Mouse (Mus musculus) forebrain, embryonic 15.5 days (tissue): ENCODE measurements around the gene Rfc5. TPM values are rescaled to one million over a fixed set of nuclear protein-coding genes. Genes with fewer than 3 reads are reported as not detected.
"Not testable (repeated sequence)": the region's sequence is repeated elsewhere in the genome, so short reads cannot be mapped to it uniquely, and the experiment has no call there.

ENCODE experiments used
- ATAC-seq: fragments of 200-750 bp; cut with Nextera tagmentation; replicated peaks from 2 replicates; pipeline ENCODE4 v1.8.0; 2017; ENCODE audit warnings: mild to moderate bottlenecking, moderate TSS enrichment, moderate library complexity
- H3K27ac ChIP-seq: fragments of 300-500 bp; sonication (generic); replicated peaks from 2 replicates; pipeline ENCODE4 v1.5.1; 2015; ENCODE audit warnings: mild to moderate bottlenecking, inconsistent platforms
- H3K27me3 ChIP-seq: fragments of 300-500 bp; sonication (generic); 2 replicates; pipeline ENCODE4 v1.6.1; 2015; ENCODE audit warnings: inconsistent platforms
- H3K36me3 ChIP-seq: fragments of 300-500 bp; sonication (generic); 2 replicates; pipeline ENCODE4 v1.6.1; 2015; ENCODE audit warnings: mild to moderate bottlenecking, inconsistent platforms
- H3K4me1 ChIP-seq: fragments of 300-500 bp; sonication (generic); 2 replicates; pipeline ENCODE4 v1.6.1; 2015; ENCODE audit warnings: inconsistent platforms
- H3K4me2 ChIP-seq: fragments of 300-500 bp; sonication (generic); replicated peaks from 2 replicates; pipeline ENCODE4 v1.6.1; 2015; ENCODE audit warnings: mild to moderate bottlenecking, inconsistent platforms
- H3K4me3 ChIP-seq: fragments of 300-500 bp; sonication (generic); 2 replicates; pipeline ENCODE4 v1.5.1; 2015; ENCODE audit warnings: mild to moderate bottlenecking, inconsistent platforms
- H3K9ac ChIP-seq: fragments of 300-500 bp; sonication (generic); replicated peaks from 2 replicates; pipeline ENCODE4 v1.6.1; 2015; ENCODE audit warnings: mild to moderate bottlenecking, inconsistent platforms
- H3K9me3 ChIP-seq: fragments of 300-500 bp; sonication (generic); 2 replicates; pipeline ENCODE4 v1.6.1; 2016; ENCODE audit warnings: inconsistent platforms
- WGBS: fragments of 180-500 bp; shearing (Covaris S2); methylation state at CpG from one replicate; pipeline ENCODE4 v1.1.7; 2015; ENCODE audit warnings: mixed read lengths; 5-methylcytosine and 5-hydroxymethylcytosine counted together
- polyA plus RNA-seq: library from polyadenylated mRNA; unstranded; fragments of >200 nt; fragmentation: Nextera tagmentation; extraction: Ambion mirVana; gene quantifications from 2 replicates; pipeline ENCODE4 v1.2.1, GENCODE M21; 2015

The Rfc5 gene
- polyA plus RNA-seq, 1 experiment from 2014 or later = 59.3 TPM

DNA sequence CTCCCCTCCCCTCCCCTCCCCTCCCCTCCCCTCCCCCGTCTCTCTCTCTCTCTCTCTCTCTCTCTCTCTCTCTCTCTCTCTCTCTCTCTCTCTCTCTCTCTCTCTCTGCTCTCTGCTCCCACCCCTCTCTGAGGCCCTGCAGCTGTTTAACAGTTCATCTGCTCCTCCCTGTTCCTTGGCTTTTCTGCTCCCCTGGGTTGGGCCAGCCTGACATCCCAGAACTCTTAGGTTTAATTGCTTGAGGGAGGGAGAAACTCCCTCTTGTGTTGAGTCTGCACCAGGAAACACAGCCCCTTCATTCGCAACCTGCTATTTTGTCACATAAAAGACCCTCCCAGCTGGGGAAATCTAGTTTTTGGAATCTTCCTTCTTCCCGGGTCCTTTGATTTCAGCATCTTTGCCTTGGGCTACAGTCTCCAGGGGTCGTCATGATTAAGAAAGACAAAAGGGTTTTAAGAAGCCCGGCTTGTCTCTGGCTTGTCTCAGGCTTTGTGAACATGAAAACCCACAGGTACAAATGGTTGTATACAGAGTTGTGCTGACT, 9.2 kb upstream of the Rfc5 start:
- H3K4me3 ChIP-seq = no peak overlapping the region
- no peak overlapping the region for H3K27ac ChIP-seq
- 9% methylated on average over 4 of the region's 5 CpGs for WGBS
- no peaks in the 10 kb centered on the region for H3K9me3 ChIP-seq
- no peak overlapping the region for H3K4me2 ChIP-seq
- no peaks in the 10 kb centered on the region for H3K36me3 ChIP-seq
- H3K9ac ChIP-seq = no peak overlapping the region
- no peaks in the 10 kb centered on the region for H3K4me1 ChIP-seq
- no peaks in the 10 kb centered on the region for H3K27me3 ChIP-seq
- ATAC-seq = no peak

DNA sequence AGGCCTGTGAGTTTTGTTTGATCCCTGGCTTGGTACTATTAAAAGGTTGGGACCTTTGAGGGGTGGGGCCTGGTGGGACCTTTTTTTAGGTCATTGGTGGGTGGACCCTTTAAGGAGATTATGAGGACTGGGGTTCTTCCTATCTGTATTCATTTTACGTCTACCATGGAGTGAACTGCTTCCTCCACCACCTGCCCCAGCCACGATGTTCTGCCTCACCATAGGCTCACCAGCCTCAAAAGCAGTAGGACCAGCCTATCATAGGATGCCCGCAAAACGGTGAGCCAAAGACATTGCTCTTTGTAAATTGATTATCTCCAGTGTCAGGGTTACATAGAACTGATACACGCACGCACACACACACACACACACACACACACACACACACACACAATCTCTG, 8.5 kb upstream of the Rfc5 start:
- Histone ChIP-seq H3K36me3 (no peaks in the 10 kb centered on the region), H3K9me3 (no peaks in the 10 kb centered on the region), H3K4me3 (no peak overlapping the region), H3K4me1 (no peaks in the 10 kb centered on the region), H3K27ac (no peak overlapping the region), H3K27me3 (no peaks in the 10 kb centered on the region), H3K9ac (no peak overlapping the region), H3K4me2 (no peak overlapping the region)
- ATAC-seq = no peak
- WGBS = 81% methylated on average over 6 of the region's 6 CpGs

DNA sequence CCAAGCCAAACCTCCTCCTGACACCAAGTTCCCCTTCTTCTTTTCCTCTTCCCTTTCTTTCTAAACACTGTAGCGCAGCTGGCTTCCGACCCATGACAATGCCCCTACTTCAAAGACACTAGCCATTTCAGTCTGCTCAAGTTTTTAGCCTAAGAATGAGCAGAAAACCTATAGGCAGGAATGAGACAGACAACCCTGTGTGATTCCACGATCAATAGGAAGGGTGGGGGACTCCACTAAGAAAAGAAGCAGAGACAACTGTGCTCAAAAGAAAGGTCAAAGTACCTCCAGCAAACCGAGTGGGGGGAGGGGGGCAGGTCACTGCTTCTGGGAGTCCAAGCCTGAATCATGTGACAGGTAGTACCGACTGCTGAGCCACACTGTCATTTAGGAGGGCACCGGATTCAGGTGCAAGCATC, 7.8 kb upstream of the Rfc5 start:
- Histone ChIP-seq H3K27ac (no peak overlapping the region), H3K4me1 (no peaks in the 10 kb centered on the region), H3K4me3 (no peak overlapping the region), H3K27me3 (no peaks in the 10 kb centered on the region), H3K9me3 (no peaks in the 10 kb centered on the region), H3K4me2 (no peak overlapping the region), H3K9ac (no peak overlapping the region), H3K36me3 (no peaks in the 10 kb centered on the region)
- ATAC-seq = no peak
- WGBS = 66% methylated on average over 6 of the region's 6 CpGs

DNA sequence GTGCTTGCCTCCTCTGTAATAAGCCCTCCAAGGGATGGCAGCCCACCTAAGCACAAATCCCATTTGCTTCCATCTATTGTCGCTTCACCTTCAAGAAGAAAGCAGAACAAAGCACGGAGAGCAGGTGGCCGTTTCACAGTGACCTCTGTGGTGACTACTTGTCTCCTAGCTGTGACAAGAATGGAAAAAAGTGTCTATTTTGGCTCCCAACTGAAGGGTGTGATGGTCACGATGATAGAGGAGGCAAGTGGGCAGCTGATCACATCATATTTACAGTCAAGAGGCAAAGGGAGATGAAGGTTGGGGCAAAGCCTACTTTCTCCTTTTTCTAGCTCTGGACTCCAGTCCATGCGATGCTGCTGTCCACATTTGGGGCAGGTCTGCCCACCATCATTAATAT, 7.0 kb upstream of the Rfc5 start:
- Histone ChIP-seq H3K4me1 (no peaks in the 10 kb centered on the region), H3K9me3 (no peaks in the 10 kb centered on the region), H3K36me3 (no peaks in the 10 kb centered on the region), H3K9ac (no peak overlapping the region), H3K27ac (no peak overlapping the region), H3K27me3 (no peaks in the 10 kb centered on the region), H3K4me3 (no peak overlapping the region), H3K4me2 (no peak overlapping the region)
- 87% methylated on average over 5 of the region's 5 CpGs for WGBS
- ATAC-seq = no peak

DNA sequence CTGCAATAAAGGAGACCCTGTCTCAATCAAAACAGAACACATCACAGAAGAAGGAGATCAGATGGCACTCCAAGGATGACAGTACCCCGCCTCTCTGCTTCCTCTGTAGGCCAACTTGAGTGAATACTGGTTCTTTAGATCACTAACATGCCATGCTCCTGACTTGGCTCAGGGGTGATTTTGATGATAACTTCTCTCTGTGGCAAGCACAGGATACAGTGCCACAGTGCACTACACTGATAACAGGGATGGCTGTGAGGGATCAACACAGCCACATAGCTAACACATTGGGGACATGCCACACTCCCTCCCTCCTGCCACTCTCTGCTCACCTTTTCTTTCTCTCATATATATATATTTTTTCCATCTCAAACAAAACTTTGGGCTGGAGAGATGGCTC, 2.0 kb upstream of the Rfc5 start:
- Histone ChIP-seq H3K36me3 (no peaks in the 10 kb centered on the region), H3K4me2 (no peak overlapping the region), H3K27ac (no peak overlapping the region), H3K4me1 (peaks cover 13% of the 10 kb centered on the region), H3K9me3 (no peaks in the 10 kb centered on the region), H3K9ac (no peak overlapping the region), H3K4me3 (no peak overlapping the region), H3K27me3 (no peaks in the 10 kb centered on the region)
- no peak for ATAC-seq
- 96% methylated on average over 1 of the region's 1 CpGs for WGBS

DNA sequence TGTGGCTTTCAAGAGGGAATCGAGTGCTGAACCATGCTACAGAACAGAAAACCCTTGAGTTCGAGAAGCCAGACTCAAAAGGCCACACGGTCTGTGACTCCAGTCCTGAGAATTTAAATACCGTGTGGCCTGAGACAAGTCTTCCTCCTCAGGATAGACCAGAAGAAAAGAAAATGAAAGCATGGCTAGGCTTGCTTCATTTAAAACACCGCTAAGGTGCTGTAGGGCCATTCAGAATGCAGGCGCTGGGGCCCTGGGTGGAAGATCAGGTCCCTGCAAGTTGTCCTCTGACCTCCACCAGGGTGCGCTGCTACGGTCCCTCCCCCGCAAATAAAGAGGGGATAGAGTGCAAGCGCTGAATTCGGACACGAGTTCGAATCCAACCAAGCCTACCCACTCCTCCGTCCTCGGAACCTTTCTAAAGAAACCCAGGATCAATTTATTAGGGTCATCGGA, 523 bp downstream of the Rfc5 start:
- Histone ChIP-seq H3K36me3 (peaks cover 14% of the 10 kb centered on the region), H3K4me2 (peak overlapping the region; percentile 75), H3K27me3 (no peaks in the 10 kb centered on the region), H3K4me1 (peaks cover 13% of the 10 kb centered on the region), H3K9ac (peak overlapping the region; percentile 90), H3K27ac (peak overlapping the region; percentile 69), H3K9me3 (no peaks in the 10 kb centered on the region), H3K4me3 (peak overlapping the region; percentile 97)
- ATAC-seq = peak; percentile 20; the same call in 1 of the 2 replicates
- 9% methylated on average over 16 of the region's 16 CpGs for WGBS

DNA sequence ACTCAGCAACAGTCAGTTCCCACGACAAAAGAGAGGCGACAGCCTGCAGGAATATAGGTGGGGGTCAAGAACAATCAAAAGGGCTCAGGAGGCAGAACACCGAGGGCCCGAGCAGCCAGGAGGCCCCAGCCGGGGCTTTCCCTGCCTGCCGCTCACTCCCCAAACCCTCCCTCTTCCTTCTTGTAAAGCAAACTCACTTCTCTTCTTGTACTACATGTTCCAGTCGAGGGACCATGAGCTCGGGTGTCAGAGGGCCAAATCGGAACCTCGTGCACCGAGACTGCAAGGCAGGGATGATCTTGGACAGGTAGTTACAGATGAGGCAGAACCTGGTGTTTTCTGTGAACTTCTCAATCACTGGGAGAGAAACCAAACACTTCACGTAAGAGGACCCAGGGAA, 5.6 kb downstream of the Rfc5 start:
- Histone ChIP-seq H3K4me2 (no peak overlapping the region), H3K36me3 (peaks cover 47% of the 10 kb centered on the region), H3K27ac (no peak overlapping the region), H3K9me3 (no peaks in the 10 kb centered on the region), H3K4me1 (peaks cover 7% of the 10 kb centered on the region), H3K4me3 (no peak overlapping the region), H3K27me3 (no peaks in the 10 kb centered on the region), H3K9ac (no peak overlapping the region)
- 78% methylated on average over 12 of the region's 12 CpGs for WGBS
- ATAC-seq = no peak

DNA sequence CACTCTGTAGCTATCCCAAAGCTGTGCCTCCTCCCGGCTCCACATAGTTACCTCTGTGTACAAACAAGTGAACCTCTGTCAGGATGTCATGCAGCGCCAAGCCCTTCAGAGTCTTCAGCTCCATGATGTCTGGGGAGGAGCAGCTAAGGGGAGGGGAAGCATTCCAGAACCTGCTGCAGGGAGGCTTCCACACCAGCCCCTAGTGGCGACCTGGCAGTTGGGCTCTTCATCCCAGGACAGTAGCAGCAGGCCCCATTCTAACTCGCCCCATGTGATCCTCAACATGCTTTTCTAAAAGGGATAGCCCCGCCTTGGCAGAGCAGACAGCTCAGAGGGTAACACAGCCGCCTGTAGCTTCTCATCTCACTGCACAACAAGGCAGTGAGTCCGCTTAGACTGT, 7.1 kb downstream of the Rfc5 start:
- Histone ChIP-seq H3K4me2 (no peak overlapping the region), H3K27me3 (no peaks in the 10 kb centered on the region), H3K4me1 (no peaks in the 10 kb centered on the region), H3K9me3 (no peaks in the 10 kb centered on the region), H3K27ac (no peak overlapping the region), H3K9ac (no peak overlapping the region), H3K4me3 (no peak overlapping the region), H3K36me3 (peaks cover 53% of the 10 kb centered on the region)
- WGBS = 82% methylated on average over 7 of the region's 7 CpGs
- no peak for ATAC-seq

DNA sequence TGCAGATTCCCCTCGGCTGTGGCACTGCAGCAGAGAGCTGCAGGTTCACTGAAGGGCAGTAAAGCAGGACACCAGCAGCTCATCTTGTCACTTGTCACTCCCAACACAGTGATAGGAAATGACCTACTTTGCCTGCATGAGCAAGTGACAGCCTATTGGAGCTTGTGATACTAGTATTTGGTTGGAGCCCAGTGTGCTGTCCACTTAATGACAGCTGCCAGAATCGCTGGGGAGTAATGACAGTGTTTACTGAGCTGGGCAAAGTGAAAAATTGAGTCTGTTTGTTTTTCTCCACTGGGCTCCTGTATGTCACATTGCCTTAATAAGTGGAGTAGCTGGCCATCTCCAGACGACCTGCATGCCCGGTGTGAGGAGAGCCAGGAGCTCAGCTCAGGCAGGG, 8.6 kb downstream of the Rfc5 start:
- ATAC-seq = no peak
- WGBS = 82% methylated on average over 4 of the region's 4 CpGs
- no peaks in the 10 kb centered on the region for H3K9me3 ChIP-seq

DNA sequence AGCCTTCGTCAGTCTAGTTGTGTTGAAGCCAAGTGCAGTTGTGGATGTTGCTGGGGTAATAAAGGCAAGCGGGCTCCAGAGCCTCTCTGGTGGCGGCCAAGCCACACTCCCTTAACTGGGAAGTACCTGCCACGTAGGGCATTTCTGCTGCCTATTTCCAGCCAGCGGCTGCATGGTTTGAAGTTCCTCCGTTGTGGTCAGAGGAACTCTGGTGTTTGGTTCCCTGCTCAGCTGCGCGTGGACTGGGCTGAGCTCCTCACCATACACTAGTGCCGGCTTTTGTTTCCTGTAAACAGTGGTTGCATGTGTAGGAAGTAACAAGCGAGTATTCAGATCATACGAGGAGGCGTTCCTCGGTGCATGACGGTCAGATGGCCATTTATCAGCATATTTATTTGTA, 11.1 kb downstream of the Rfc5 start:
- not testable (repeated sequence) for H3K9ac ChIP-seq, H3K27ac ChIP-seq, H3K27me3 ChIP-seq, H3K4me2 ChIP-seq, H3K4me1 ChIP-seq, H3K4me3 ChIP-seq, ATAC-seq, H3K9me3 ChIP-seq
- peaks cover 62% of the 10 kb centered on the region for H3K36me3 ChIP-seq
- WGBS = 92% methylated on average over 14 of the region's 14 CpGs

More for the DNA sequence above, 8.6 kb downstream of the Rfc5 start:
- Histone ChIP-seq H3K4me3 (no peak overlapping the region), H3K27ac (no peak overlapping the region), H3K9ac (no peak overlapping the region), H3K4me2 (no peak overlapping the region), H3K36me3 (peaks cover 63% of the 10 kb centered on the region), H3K27me3 (no peaks in the 10 kb centered on the region), H3K4me1 (no peaks in the 10 kb centered on the region)

DNA sequence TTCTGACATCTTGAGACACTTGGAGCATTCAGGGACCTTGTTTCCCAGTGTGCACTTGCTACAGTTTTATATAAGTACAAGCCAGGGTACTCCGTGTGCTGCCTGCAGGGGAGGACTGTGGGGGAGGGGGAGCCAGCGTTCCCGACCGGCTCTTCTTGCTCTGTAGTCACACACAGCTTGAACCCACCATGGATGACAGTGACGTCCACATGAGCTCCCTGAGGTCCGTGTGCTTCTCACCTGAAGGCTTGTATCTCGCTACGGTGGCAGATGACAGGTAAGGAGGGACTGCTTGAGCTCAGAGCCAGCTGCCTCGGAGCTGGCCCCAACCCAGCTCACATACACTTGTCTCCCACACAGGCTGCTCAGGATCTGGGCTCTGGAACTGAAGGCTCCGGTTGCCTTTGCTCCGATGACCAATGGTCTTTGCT, 12.5 kb downstream of the Rfc5 start:
- H3K4me2 ChIP-seq = no peak overlapping the region
- no peak overlapping the region for H3K9ac ChIP-seq
- H3K27ac ChIP-seq = no peak overlapping the region
- H3K4me1 ChIP-seq = no peaks in the 10 kb centered on the region
- H3K4me3 ChIP-seq = no peak overlapping the region
- H3K27me3 ChIP-seq = no peaks in the 10 kb centered on the region
- H3K36me3 ChIP-seq = peaks cover 65% of the 10 kb centered on the region
- H3K9me3 ChIP-seq = no peaks in the 10 kb centered on the region
- WGBS = 73% methylated on average over 11 of the region's 11 CpGs
- ATAC-seq = no peak

DNA sequence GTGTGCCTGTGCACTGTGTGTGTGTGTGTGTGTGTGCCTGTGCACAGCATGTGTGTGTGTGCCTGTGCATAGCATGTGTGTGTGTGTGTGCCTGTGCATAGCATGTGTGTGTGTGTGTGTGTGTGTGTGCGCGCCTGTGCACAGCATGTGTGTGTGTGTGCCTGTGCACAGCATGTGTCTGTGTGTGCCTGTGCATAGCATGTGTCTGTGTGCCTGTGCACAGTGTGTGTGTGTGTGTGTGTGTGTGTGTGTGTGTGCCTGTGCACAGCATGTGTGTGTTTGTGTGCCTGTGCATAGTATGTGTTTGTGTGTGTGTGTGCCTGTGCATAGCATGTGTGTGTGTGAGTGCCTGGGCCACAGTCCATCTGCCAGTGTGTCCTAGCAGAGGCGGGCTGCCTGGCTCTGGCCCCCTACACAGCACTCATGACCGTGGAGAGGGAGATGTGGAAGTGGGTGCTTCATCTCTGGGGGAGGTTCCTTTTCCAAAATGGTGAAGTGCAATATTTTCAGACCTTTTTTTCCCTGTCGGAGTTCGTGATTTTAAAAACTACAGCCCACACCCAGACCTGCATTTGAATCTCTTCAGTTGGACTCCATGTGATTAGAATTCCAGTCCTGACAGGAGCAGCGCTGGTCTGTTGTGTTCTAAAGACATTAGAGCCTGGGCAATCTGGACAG, 14.3 kb downstream of the Rfc5 start:
- 96% methylated on average over 7 of the region's 7 CpGs for WGBS
- Histone ChIP-seq H3K9me3 (no peaks in the 10 kb centered on the region), H3K4me2 (no peak overlapping the region), H3K36me3 (peaks cover 62% of the 10 kb centered on the region), H3K9ac (no peak overlapping the region), H3K4me3 (no peak overlapping the region), H3K27ac (no peak overlapping the region), H3K27me3 (no peaks in the 10 kb centered on the region), H3K4me1 (no peaks in the 10 kb centered on the region)
- no peak for ATAC-seq

DNA sequence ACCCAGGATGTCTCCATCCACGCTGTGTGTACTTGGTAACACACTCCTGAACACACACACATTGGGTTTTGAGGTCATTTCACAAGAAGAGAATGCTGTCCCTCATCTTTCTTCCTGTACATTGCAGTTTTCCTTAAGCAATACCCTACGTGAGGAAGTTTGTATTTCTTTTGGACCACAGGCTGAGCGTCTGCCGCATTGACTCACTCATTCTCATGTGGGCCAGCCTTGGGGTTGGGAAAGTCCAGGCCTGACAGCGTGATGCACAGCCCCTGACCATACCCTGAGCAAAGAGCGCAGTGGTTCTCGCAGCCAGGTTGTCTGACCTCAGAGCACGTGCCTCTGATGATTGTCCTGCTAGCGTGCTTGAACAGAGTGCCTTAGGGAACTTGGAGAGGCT, 15.4 kb downstream of the Rfc5 start:
- WGBS = 94% methylated on average over 9 of the region's 9 CpGs
- peaks cover 64% of the 10 kb centered on the region for H3K36me3 ChIP-seq
- ATAC-seq = no peak

More for the DNA sequence above, 15.4 kb downstream of the Rfc5 start:
- Histone ChIP-seq H3K9ac (no peak overlapping the region), H3K27me3 (no peaks in the 10 kb centered on the region), H3K27ac (no peak overlapping the region), H3K4me1 (no peaks in the 10 kb centered on the region), H3K9me3 (no peaks in the 10 kb centered on the region), H3K4me2 (no peak overlapping the region), H3K4me3 (no peak overlapping the region)
